Mouse (Mus musculus): ENCODE measurements around the gene Exoc3l2. TPM values are rescaled to one million over a fixed set of nuclear protein-coding genes. Genes with fewer than 3 reads are reported as not detected.

Gene Exoc3l2
- 5.1 and 5.3 TPM in 2 replicates for polyA plus RNA-seq (2012; rRNA removed)

GRCm38 (mm10) chr7:19462884-19463381 lies at the start of gene Exoc3l2:
TSS of gene Exoc3l2 (plus strand) at chr7:19463331.
- no peak for DNase-seq (ENCODE audit: low read depth)

DNA sequence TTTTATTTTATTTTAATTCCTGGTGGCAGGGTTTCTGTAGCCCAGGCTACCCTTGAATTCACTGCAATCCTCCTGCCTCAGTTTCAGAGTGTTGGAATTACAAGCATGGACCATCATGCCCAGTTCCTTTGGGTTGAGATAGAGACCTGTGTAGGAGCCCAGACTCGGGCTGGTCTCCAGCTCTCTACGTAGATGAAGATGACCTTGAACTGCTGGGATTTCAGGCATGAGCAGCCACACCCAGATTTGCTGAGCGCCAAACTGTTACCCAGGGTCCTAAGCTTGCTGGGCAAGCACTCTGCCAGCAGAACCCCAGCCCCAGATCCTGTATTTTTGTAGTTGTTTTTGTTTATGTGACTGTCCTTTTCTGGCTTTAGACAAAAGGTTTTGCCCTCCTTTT lies 49.6 kb upstream of the Exoc3l2 start:
- DNase-seq (ENCODE audit: low read depth): no peak

- no peak for DNase-seq (ENCODE audit: low read depth)
Observed at GRCm38 (mm10) chr7:19416590-19416989, 46.5 kb upstream of the Exoc3l2 start.

DNA sequence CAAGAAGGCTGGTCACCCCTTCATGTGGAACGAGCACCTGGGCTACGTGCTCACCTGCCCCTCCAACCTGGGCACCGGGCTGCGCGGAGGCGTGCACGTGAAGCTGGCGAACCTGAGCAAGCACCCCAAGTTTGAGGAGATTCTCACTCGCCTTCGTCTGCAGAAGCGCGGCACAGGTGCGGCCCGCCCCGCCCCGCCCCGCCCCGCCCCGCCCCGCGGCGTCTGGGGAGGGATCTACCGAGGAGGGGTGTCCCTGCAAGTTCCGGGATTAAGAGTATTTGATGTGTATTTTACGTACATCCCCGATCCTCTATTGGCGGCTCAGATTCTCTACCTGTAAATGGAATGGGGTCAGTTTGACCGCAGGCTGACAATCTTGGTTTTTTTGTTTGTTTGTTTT lies 43.0 kb upstream of the Exoc3l2 start:
- DNase-seq (ENCODE audit: low read depth): no peak

GRCm38 (mm10) chr7:19420821-19421636 lies 42.1 kb upstream of the Exoc3l2 start:
- no peak for DNase-seq (ENCODE audit: low read depth)

- no peak for DNase-seq (ENCODE audit: low read depth)
Observed at GRCm38 (mm10) chr7:19423083-19423482, 40.0 kb upstream of the Exoc3l2 start.

GRCm38 (mm10) chr7:19424051-19424450 lies 39.1 kb upstream of the Exoc3l2 start:
- DNase-seq (ENCODE audit: low read depth): no peak

DNA sequence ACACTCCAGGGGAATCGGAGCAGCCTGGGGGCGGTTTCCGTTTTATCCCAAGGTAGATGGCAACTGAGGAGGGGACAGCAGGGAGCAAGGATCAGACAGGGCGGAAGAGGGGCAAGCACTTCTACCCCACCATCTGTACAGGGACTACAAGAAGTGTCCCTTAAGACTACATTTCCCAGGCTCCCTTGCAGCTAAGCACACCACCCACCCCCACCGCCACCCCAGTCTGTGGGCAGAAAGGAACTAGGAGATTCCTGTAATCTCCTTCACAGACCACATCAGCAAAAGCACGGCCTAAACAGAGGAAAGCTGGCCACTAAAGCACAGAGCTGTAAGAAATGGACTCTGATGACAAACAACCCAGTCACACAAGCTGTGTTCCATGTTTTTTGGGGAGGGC lies 36.8 kb upstream of the Exoc3l2 start:
- no peak for DNase-seq (ENCODE audit: low read depth)

- no peak for DNase-seq (ENCODE audit: low read depth)
Observed at GRCm38 (mm10) chr7:19426888-19427287, 36.2 kb upstream of the Exoc3l2 start.

GRCm38 (mm10) chr7:19427999-19428650 lies 35.0 kb upstream of the Exoc3l2 start:
- no peak for DNase-seq (ENCODE audit: low read depth)

DNA sequence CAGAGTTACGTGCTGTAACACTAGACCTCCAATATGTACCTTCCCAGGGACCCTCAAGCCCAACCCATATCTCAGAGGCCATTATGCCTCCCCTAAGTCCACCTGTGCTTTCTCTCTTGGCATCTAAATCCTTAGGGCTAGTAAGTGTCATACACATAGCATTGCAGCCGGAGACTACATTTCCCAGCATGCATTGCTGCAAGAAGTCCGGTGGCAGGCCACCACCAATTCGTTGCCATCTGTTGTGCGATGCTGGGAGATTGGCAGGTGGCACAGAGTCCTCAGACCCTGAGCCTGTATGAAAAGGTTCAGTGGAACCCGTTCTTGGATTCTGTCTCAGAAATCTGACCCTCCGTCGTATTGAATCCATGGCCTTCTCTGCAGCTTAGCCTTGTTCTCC lies 33.4 kb upstream of the Exoc3l2 start:
- DNase-seq (ENCODE audit: low read depth): no peak

DNA sequence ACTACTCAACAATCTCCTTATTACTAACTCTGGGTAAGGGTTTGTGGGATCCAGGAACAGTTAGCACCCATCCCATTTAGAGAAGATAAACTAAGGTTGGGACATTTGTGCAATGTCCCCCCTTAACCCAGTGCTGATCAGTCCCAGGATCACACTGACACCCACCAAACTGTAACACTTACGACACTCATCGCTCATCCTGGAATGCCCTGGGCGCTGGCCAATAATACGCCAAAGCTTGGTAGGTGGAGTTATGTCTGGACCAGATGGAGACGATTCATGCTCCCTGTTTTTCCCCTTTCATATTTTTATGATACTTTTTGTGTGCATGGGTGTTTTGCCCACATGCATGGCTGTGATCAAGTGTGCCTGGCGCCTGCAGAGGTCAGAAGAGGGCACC lies 32.7 kb upstream of the Exoc3l2 start:
- no peak for DNase-seq (ENCODE audit: low read depth)

DNA sequence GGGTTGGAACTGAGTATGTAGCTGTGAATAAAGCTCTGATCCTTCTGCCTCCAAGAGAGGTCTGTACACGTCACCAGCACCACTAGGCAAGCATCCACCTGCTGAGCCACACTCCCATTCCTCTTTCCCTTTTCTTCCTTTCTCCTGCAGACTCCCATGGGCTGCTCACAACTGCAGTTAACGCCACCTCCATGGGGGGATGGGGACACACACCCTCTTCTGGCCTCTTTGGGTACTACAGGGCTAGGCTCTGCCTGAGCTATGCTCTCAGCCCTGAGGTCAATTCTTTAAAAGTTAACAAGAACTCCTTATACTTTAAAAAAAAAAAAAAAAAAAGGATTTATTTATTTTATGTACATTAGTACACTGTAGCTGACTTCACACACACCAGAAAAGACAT lies 30.7 kb upstream of the Exoc3l2 start:
- DNase-seq (ENCODE audit: low read depth): no peak

DNA sequence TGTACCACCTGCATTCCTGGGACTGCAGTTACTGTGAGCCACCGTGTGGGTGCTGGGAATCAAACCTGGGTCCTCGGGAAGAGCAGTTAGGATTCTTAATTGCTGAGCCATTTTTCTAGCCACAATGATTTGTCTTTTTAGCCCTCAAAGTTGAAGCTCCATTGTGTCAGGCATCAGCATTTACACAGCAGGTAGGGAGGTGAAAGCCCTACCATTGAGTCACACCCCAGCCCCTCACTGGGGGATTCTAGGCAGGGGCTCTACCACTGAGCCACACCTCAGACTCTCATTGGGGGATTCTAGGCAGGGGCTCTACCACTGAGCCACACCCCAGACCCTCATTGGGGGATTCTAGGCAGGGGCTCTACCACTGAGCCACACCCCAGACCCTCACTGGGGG lies 26.9 kb upstream of the Exoc3l2 start:
- no peak for DNase-seq (ENCODE audit: low read depth)

DNA sequence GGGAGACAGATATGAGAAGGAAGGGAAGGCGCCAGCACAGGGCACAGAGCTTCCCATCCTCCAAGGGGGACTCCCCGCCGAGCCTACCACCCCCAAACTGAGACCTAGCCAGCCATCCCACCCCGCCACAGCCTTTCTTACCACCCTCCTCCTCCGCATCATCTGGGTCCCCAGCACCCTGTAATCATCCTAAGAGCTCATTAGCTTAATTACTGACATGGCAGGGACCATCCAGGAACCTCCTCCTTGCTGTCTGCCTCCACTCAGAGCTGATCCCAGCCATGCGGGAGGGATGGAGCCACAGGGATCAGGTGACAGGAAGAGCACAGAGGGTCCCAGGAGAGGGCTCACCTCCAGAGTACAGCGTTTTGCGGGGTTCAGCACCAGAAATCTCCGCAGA lies 26.1 kb upstream of the Exoc3l2 start:
- no peak for DNase-seq (ENCODE audit: low read depth)

DNA sequence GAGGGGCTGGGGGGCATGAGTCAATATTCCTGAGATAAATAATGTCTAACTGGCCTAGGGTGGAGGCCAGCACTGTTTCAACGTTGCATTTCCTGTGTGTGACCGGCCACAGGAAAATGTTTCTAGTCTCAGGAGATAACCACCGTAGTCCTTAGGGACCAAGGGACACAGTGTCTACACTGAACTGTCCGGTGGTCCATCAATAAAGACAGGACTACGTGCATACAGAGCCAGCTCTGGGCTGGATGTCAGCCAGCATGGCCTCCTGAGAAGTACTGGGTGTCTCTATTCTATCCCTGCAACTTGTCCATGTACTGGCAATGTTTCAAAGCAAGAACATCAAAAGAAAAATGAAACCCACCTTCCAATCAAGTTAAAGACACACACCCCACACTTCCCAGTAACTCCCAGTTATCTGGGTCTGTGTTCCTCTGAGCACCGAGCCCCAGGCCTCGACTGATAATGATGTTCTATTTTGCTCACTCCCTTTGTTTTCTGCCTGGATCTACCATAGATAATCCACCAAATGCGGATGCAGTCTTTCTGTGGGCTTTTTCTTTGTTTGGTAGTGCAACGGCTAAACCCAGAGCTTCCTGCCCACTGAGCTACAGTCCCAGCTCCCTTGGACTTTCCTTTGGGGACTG lies 21.6 kb upstream of the Exoc3l2 start:
- no peak for DNase-seq (ENCODE audit: low read depth)

GRCm38 (mm10) chr7:19443344-19443743 lies 19.8 kb upstream of the Exoc3l2 start:
- DNase-seq (ENCODE audit: low read depth): no peak

DNA sequence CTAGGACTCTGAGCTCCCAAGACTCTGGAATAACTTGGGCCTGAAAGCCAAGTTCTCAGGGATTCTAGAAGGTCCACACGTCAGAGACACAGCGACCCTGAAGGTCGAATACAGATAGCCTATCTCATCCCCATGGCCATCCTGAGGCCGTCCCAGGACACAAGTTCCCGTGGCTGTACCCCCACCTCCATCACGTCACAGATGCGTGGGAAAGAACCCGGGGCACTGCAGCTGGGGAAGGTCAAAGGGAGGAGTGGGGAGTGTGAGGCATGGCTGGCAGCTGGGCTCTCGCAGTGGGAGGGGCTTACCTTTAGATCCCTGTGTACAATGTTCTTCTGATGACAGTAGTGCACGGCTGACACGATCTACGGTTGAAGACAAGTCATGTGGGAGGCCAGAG lies 18.3 kb upstream of the Exoc3l2 start:
- no peak for DNase-seq (ENCODE audit: low read depth)

- no peak for DNase-seq (ENCODE audit: low read depth)
Observed at GRCm38 (mm10) chr7:19447689-19448088, 15.4 kb upstream of the Exoc3l2 start.

- DNase-seq (ENCODE audit: low read depth): no peak
Observed at GRCm38 (mm10) chr7:19449165-19449564, 14.0 kb upstream of the Exoc3l2 start.

DNA sequence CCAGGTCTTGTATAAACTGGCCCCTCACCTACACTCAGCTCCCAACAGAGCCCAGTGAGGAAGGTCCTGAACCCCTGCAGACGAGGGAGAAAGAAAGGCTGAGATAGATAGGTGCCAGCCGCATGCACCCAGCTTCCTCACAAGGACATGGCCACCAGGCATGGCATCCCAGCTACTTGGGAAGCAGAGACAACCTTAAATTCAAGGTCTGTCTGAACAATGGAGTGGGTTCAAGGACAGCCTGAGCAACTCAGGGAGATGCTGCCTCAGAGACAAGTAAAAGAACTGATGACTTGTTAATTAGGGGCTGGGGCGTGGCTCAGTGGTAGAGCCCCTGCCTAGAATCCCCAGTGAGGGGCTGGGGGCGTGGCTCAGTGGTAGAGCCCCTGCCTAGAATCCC lies 7.9 kb upstream of the Exoc3l2 start:
- no peak for DNase-seq (ENCODE audit: low read depth)

- no peak for DNase-seq (ENCODE audit: low read depth)
Observed at GRCm38 (mm10) chr7:19455819-19456495, 7.2 kb upstream of the Exoc3l2 start.
